Mouse (Mus musculus): Measurements from ENCODE around the gene Tcaf3. TPM values are rescaled to one million over a fixed set of nuclear protein-coding genes. Genes with fewer than 3 reads are reported as not detected.

Gene Tcaf3
- polyA plus RNA-seq, 2 experiments = not detected

GRCm38 (mm10) chr6:42582741-42583487 is 14.6 kb downstream of the Tcaf3 start:
- H3K4me1 ChIP-seq (replicated peaks; ENCODE audit: control insufficient read depth in 2 of 2, insufficient read depth in 2 of 2, low read length in 1 of 2) = no peaks in the 10 kb centered on the region
- no peaks in the 10 kb centered on the region for H3K27me3 ChIP-seq (ENCODE audit: control insufficient read depth, insufficient read depth, low read length)
- DNase-seq (ENCODE audit: low read depth in 3 of 3, low spot score in 3 of 3) (no peak), ATAC-seq (ENCODE audit: insufficient read depth) (no peak)
- H3K9ac ChIP-seq (replicated peaks) = no peak overlapping the region
- no peaks in the 10 kb centered on the region for H3K36me3 ChIP-seq (replicated peaks; ENCODE audit: control insufficient read depth, insufficient read depth, low read depth)
- H3K4me3 ChIP-seq (ENCODE audit: insufficient read depth in 1 of 2, low read depth in 2 of 2, low read length in 2 of 2) = no peak overlapping the region
- 43% methylated on average over 9 of the region's 9 CpGs for WGBS (ENCODE audit: insufficient replicate concordance)
- H3K4me2 ChIP-seq (ENCODE audit: low read depth) = no peak overlapping the region
- H3K27ac ChIP-seq = no peak overlapping the region
- H3K9me3 ChIP-seq (ENCODE audit: control insufficient read depth, low read length) = no peaks in the 10 kb centered on the region
- TF ChIP-seq EP300 (IDR thresholded peaks at IDR 0.05; ENCODE audit: low read depth) = no peak
- TF ChIP-seq CTCF (IDR thresholded peaks at IDR 0.05; ENCODE audit: low read depth) = no peak

- no peak overlapping the region for H3K9ac ChIP-seq (replicated peaks)
- no peaks in the 10 kb centered on the region for H3K27me3 ChIP-seq (ENCODE audit: control insufficient read depth, insufficient read depth, low read length)
- no peak for DNase-seq (ENCODE audit: low read depth in 3 of 3, low spot score in 3 of 3)
- H3K4me1 ChIP-seq (replicated peaks; ENCODE audit: control insufficient read depth in 2 of 2, insufficient read depth in 2 of 2, low read length in 1 of 2) = peaks cover 0 to 4% of the 10 kb centered on the region in 2 experiments; a peak in 2 of 4 replicates
- H3K27ac ChIP-seq = no peak overlapping the region
- H3K36me3 ChIP-seq (replicated peaks; ENCODE audit: control insufficient read depth, insufficient read depth, low read depth) = no peaks in the 10 kb centered on the region
- 55% methylated on average over 4 of the region's 4 CpGs for WGBS (ENCODE audit: insufficient replicate concordance)
- TF ChIP-seq CTCF (IDR thresholded peaks at IDR 0.05; ENCODE audit: low read depth) (no peak), EP300 (IDR thresholded peaks at IDR 0.05; ENCODE audit: low read depth) (no peak)
- no peaks in the 10 kb centered on the region for H3K9me3 ChIP-seq (ENCODE audit: control insufficient read depth, low read length)
- no peak overlapping the region for H3K4me2 ChIP-seq (ENCODE audit: low read depth)
- no peak for ATAC-seq (ENCODE audit: insufficient read depth)
- no peak overlapping the region for H3K4me3 ChIP-seq (ENCODE audit: insufficient read depth in 1 of 2, low read depth in 2 of 2, low read length in 2 of 2)
Measured at GRCm38 (mm10) chr6:42578678-42579077, 18.8 kb downstream of the Tcaf3 start.

- WGBS (ENCODE audit: insufficient replicate concordance) = 53% methylated on average over 2 of the region's 2 CpGs
- H3K27ac ChIP-seq = no peak overlapping the region
- no peaks in the 10 kb centered on the region for H3K27me3 ChIP-seq (ENCODE audit: control insufficient read depth, insufficient read depth, low read length)
- H3K4me2 ChIP-seq (ENCODE audit: low read depth) = no peak overlapping the region
- ATAC-seq (ENCODE audit: insufficient read depth) (peak; percentile 88), DNase-seq (ENCODE audit: low read depth in 3 of 3, low spot score in 3 of 3) (peak; percentile 22 to 28 (median 24))
- H3K4me1 ChIP-seq (replicated peaks; ENCODE audit: control insufficient read depth in 2 of 2, insufficient read depth in 2 of 2, low read length in 1 of 2) = peaks cover 0 to 4% of the 10 kb centered on the region in 2 experiments; a peak in 2 of 4 replicates
- no peaks in the 10 kb centered on the region for H3K9me3 ChIP-seq (ENCODE audit: control insufficient read depth, low read length)
- no peak overlapping the region for H3K4me3 ChIP-seq (ENCODE audit: insufficient read depth in 1 of 2, low read depth in 2 of 2, low read length in 2 of 2)
- no peak overlapping the region for H3K9ac ChIP-seq (replicated peaks)
- TF ChIP-seq CTCF (IDR thresholded peaks at IDR 0.05; ENCODE audit: low read depth) (no peak), EP300 (IDR thresholded peaks at IDR 0.05; ENCODE audit: low read depth) (peak; percentile 29; the same call in 1 of the 2 replicates)
- no peaks in the 10 kb centered on the region for H3K36me3 ChIP-seq (replicated peaks; ENCODE audit: control insufficient read depth, insufficient read depth, low read depth)
Measured at GRCm38 (mm10) chr6:42577433-42577832, 20.1 kb downstream of the Tcaf3 start.

GRCm38 (mm10) chr6:42568205-42568604 is 29.3 kb downstream of the Tcaf3 start:
- H3K9ac ChIP-seq (replicated peaks) = no peak overlapping the region
- WGBS (ENCODE audit: insufficient replicate concordance) = 48% methylated on average over 2 of the region's 2 CpGs
- H3K9me3 ChIP-seq (ENCODE audit: control insufficient read depth, low read length) = no peaks in the 10 kb centered on the region
- H3K27me3 ChIP-seq (ENCODE audit: control insufficient read depth, insufficient read depth, low read length) = no peaks in the 10 kb centered on the region
- no peak overlapping the region for H3K27ac ChIP-seq
- H3K4me1 ChIP-seq (replicated peaks; ENCODE audit: control insufficient read depth in 2 of 2, insufficient read depth in 2 of 2, low read length in 1 of 2) = no peaks in the 10 kb centered on the region
- no peak for TF ChIP-seq CTCF (IDR thresholded peaks at IDR 0.05; ENCODE audit: low read depth)
- TF ChIP-seq EP300 (IDR thresholded peaks at IDR 0.05; ENCODE audit: low read depth) = no peak
- no peak overlapping the region for H3K4me3 ChIP-seq (ENCODE audit: insufficient read depth in 1 of 2, low read depth in 2 of 2, low read length in 2 of 2)
- DNase-seq (ENCODE audit: low read depth in 3 of 3, low spot score in 3 of 3) (no peak), ATAC-seq (ENCODE audit: insufficient read depth) (no peak)
- no peaks in the 10 kb centered on the region for H3K36me3 ChIP-seq (replicated peaks; ENCODE audit: control insufficient read depth, insufficient read depth, low read depth)
- H3K4me2 ChIP-seq (ENCODE audit: low read depth) = no peak overlapping the region

DNA sequence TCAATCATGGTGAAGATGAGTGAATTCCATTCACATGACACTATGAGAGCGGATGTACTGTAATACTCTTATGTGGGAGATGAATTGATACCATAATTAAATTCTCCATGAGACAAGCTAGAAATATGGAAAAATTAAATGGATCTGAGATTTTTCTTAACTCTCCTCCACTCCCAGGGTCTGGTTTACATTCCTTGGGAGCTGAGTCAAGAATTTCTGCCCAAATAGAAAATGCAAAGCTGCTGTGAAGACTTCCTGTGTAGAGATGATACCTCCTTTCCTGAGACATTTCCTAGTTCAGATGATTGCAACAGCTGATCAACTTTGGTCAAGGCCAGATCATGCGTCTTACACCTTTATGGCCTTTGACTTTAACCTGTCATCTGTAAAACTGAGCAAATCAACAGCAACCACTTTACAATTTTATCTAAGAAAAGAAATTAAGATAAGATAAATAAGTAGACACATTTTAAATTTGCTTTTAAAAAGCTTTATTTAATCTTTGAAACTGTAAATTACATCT is 31.4 kb downstream of the Tcaf3 start:
- ATAC-seq (ENCODE audit: insufficient read depth) = no peak

More for the DNA sequence above, 31.4 kb downstream of the Tcaf3 start:
- no peak for TF ChIP-seq EP300 (IDR thresholded peaks at IDR 0.05; ENCODE audit: low read depth)
- 57% methylated on average over 2 of the region's 2 CpGs for WGBS (ENCODE audit: insufficient replicate concordance)
- no peaks in the 10 kb centered on the region for H3K36me3 ChIP-seq (replicated peaks; ENCODE audit: control insufficient read depth, insufficient read depth, low read depth)
- no peak overlapping the region for H3K4me3 ChIP-seq (ENCODE audit: insufficient read depth in 1 of 2, low read depth in 2 of 2, low read length in 2 of 2)
- no peak for DNase-seq (ENCODE audit: low read depth in 3 of 3, low spot score in 3 of 3)
- H3K9me3 ChIP-seq (ENCODE audit: control insufficient read depth, low read length) = no peaks in the 10 kb centered on the region
- H3K27me3 ChIP-seq (ENCODE audit: control insufficient read depth, insufficient read depth, low read length) = no peaks in the 10 kb centered on the region
- no peak overlapping the region for H3K27ac ChIP-seq
- no peak overlapping the region for H3K9ac ChIP-seq (replicated peaks)
- no peaks in the 10 kb centered on the region for H3K4me1 ChIP-seq (replicated peaks; ENCODE audit: control insufficient read depth in 2 of 2, insufficient read depth in 2 of 2, low read length in 1 of 2)
- no peak overlapping the region for H3K4me2 ChIP-seq (ENCODE audit: low read depth)
